Mouse (Mus musculus): ENCODE results near the gene Mrpl39.

GRCm38 (mm10) chr16:84703129-84703768, 32.3 kb downstream of the Mrpl39 start:
- TF ChIP-seq POLR2A (IDR thresholded peaks at IDR 0.05; ENCODE audit: low read depth, low read length) (no peak), CTCF (conservative IDR thresholded peaks at IDR 0.05; ENCODE audit: insufficient read depth, insufficient read length, low read depth, low read length) (no peak)

All from kidney, adult 2 months (tissue).